Mouse (Mus musculus): ENCODE data around the gene Slc35f1.
A peak's percentile ranks its signal among the peaks of the same experiment; 100 is the strongest.

DNA sequence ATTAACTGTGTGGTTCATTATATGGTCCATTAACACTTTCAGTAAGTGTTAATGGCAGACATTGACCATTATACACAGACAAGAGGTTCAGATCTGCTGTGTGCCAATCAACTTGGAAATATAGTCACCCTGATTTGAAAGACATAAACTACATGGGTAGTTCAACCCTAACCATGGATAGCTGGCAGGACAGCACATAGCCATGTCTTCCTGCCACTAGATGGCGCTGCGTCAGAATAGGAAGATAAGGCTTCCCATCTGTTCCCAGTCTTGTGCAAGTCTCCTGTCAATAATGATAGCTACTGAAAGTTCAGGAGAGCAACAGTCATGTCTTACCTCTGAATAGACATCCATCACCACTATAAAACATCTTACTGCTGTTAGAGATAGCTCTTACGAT, 424.7 kb downstream of the Slc35f1 start:
- no peak for TF ChIP-seq POLR2A (IDR thresholded peaks at IDR 0.05; ENCODE audit: borderline replicate concordance, control insufficient read depth, low read depth, low read length)
- peak; percentile 68 for TF ChIP-seq CTCF (IDR thresholded peaks at IDR 0.05; ENCODE audit: control insufficient read depth, insufficient read depth, low read length)

Data from bone marrow, adult 2 months (tissue).